Mouse (Mus musculus) heart, postnatal 36 days (tissue): ENCODE measurements at regions not wholly inside any gene's neighbourhood (a gene's known extent, or its start where the extent isn't known, plus 50 kb on each side); places are given as distances from the start of the nearest gene placed in this dataset.
A peak's percentile ranks its signal among the peaks of the same experiment; 100 is the strongest.
"Not testable (repeated sequence)": the region's sequence is repeated elsewhere in the genome, so short reads cannot be mapped to it uniquely, and the experiment has no call there.

Source experiments
- DNase-seq, 2 experiments: peaks; one replicate each; pipeline ENCODE4 v3.0.0; 2021 to 2022
- intact Hi-C: fragments of 180-260 bp; cut with DNase I; formaldehyde crosslinking; loops from one replicate; pipeline ENCODE4 v1.15.1; 2025

GRCm38 (mm10) chr6:37618990-37619389, 89.0 kb downstream of the Akr1d1 start:
- intact Hi-C loops = no loop called here
- DNase-seq = no peak

- intact Hi-C loops = no loop called here
- DNase-seq = no peak
Measured at GRCm38 (mm10) chr6:37621364-37622029, 91.5 kb downstream of the Akr1d1 start.

- intact Hi-C loops = no loop called here
- no peak for DNase-seq
Measured at GRCm38 (mm10) chr6:37622273-37622672, 92.3 kb downstream of the Akr1d1 start.

- peak in 1 of 2 experiments; percentile 33 for DNase-seq
- intact Hi-C loops = loop anchor here (5.0 kb wide), 1 partner anchor 35 kb away; no protein-coding TSS in a partner anchor
Measured at GRCm38 (mm10) chr6:37627206-37627605, 97.2 kb downstream of the Akr1d1 start.

GRCm38 (mm10) chr6:37633948-37634347, 104.0 kb downstream of the Akr1d1 start:
- intact Hi-C loops = no loop called here
- no peak for DNase-seq

- intact Hi-C loops = no loop called here
- DNase-seq = no peak
Measured at GRCm38 (mm10) chr6:37642066-37642465, 112.1 kb downstream of the Akr1d1 start.

GRCm38 (mm10) chr6:37642701-37643121, 112.7 kb downstream of the Akr1d1 start:
- no peak for DNase-seq
- intact Hi-C loops = no loop called here

GRCm38 (mm10) chr6:37643176-37643575, 113.2 kb downstream of the Akr1d1 start:
- DNase-seq = no peak
- intact Hi-C loops = no loop called here

- DNase-seq = no peak
- intact Hi-C loops = no loop called here
Measured at GRCm38 (mm10) chr6:37643718-37644117, 113.7 kb downstream of the Akr1d1 start.

- intact Hi-C loops = no loop called here
- DNase-seq = no peak
Measured at GRCm38 (mm10) chr6:37645551-37645950, 115.6 kb downstream of the Akr1d1 start.

- not testable (repeated sequence) for DNase-seq
- intact Hi-C loops = loop anchor here (5.0 kb wide), 1 partner anchor 55 kb away; no protein-coding TSS in a partner anchor
Measured at GRCm38 (mm10) chr6:37657300-37657699, 127.3 kb downstream of the Akr1d1 start.

GRCm38 (mm10) chr6:37658021-37658650, 128.2 kb downstream of the Akr1d1 start:
- intact Hi-C loops = loop anchor here (5.0 kb wide), 1 partner anchor 56 kb away; no protein-coding TSS in a partner anchor
- no peak for DNase-seq

- DNase-seq = no peak
- intact Hi-C loops = no loop called here
Measured at GRCm38 (mm10) chr6:37662747-37663146, 132.8 kb downstream of the Akr1d1 start.

- intact Hi-C loops = no loop called here
Measured at GRCm38 (mm10) chr6:37665576-37665975, 135.6 kb downstream of the Akr1d1 start.

GRCm38 (mm10) chr6:37669407-37669806, 139.4 kb downstream of the Akr1d1 start:
- DNase-seq = no peak
- intact Hi-C loops = no loop called here

More at GRCm38 (mm10) chr6:37665576-37665975, 135.6 kb downstream of the Akr1d1 start:
- no peak for DNase-seq

GRCm38 (mm10) chr6:37670701-37671100, 140.7 kb downstream of the Akr1d1 start:
- intact Hi-C loops = no loop called here
- DNase-seq = no peak

- intact Hi-C loops = no loop called here
- no peak for DNase-seq
Measured at GRCm38 (mm10) chr6:37679871-37680270, 149.9 kb downstream of the Akr1d1 start.

- DNase-seq, intact Hi-C loops: not testable (repeated sequence)
Measured at GRCm38 (mm10) chr6:37681331-37681730, 151.4 kb downstream of the Akr1d1 start.

GRCm38 (mm10) chr6:37686094-37686493, 156.1 kb downstream of the Akr1d1 start:
- DNase-seq = no peak
- intact Hi-C loops = no loop called here

- intact Hi-C loops = no loop called here
- no peak for DNase-seq
Measured at GRCm38 (mm10) chr6:37688866-37689617, 159.1 kb downstream of the Akr1d1 start.

GRCm38 (mm10) chr6:37689696-37690095, 159.7 kb downstream of the Akr1d1 start:
- intact Hi-C loops = no loop called here
- no peak for DNase-seq
